Mouse (Mus musculus) spleen, adult 12 weeks (tissue): ENCODE measurements around the gene Wrnip1.

Source experiments
- DNase-seq: peaks from one replicate; pipeline ENCODE4 v3.0.0; 2022; ENCODE audit warnings: low spot score

Gene Wrnip1

DNA sequence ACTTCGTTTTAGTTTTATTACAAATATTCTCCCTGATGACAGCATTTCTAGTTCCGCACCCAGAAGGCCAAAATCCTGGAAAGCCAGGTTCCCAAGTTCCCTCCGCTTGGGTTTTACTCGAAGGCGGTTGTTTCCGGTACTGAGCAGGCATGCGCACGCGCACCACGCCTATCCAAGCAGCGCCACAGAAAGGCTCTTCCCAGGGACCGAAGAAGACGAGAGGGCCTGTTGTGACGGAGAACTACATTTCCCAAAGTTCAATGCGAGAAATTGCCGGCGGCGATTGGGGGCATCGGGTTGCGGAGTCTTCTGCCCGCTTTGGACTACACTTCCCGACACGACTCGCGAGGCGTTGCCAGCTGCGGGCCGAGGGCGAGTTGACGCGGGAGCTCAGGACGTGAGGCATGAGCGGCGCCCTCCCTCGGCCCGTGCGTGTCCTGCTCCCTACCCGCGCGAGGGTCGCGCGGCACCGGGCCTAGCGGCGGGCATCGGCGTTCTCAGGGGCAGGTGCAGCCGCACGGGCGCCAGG lies at the start of gene Wrnip1:
Wrnip1 (plus strand) TSS at position 346 of the 529 bp plus-strand sequence.
- DNase-seq: peak; percentile 85

DNA sequence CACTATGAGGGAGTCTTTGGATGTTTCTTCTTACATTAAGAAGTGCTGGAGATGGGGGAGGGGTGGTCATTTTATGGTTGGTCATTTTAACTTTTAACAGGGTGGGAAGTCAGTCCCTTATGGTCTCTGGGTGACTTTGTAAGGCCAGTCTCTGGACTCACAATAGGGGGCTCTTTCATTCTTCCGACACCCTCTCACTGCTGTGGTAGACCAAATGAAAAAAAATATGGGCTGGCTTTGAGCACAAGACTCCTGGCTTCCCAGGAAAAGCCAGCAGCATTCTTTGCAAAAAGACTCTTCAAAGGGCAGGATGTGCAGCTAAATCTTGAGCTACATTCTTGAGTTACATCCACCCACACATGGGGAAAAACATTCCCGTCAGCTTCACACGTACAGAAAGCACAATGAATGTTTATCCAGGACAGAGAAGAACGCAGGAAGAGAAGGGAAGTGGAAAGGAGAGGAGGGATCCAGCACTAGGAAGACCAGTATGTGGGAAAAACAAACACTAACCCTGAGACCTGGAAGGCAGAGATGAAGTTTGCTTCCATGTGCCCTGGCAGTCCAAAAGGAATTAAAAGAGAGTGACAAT lies 49.7 kb upstream of the Wrnip1 start:
- no peak for DNase-seq

DNA sequence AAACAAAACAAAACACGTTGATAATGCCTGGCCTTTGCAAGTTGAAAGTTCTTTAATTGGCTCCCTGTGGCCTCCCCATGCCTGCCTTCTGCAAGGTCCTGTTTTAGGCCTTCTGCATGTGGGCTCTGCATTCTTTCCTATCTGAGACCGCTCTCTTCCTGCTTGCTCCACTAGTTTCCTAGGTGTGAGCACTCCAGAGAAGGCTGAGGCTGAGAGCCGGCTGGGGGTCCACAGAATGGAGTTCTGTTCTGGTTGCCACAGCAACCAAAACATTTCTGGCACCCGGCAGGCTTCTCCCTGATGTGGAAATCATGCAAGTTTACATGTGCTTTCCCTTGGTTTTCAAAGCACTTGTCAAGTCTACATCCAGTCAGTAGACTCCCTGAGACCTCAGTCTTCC lies 42.8 kb upstream of the Wrnip1 start:
- no peak for DNase-seq

DNA sequence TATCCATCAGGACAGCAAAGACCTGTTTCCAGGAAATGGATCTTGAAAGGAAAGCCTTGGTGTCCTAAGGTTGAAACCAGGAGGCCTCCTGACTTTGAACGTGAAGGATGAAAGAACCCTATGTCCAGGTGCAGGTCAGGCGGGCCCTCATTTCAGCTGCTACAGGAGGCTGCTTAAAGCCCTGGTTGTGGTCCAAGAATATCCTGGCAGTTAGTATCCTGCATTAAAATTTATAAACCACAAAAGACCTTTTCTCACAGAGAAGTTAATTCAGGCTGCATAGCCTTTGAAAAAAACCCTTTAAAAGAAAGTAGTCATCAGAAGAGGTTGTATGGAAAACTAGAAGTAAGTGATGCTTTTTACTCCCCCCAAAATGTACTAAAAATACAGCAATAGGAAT lies 41.0 kb upstream of the Wrnip1 start:
- DNase-seq: no peak

DNA sequence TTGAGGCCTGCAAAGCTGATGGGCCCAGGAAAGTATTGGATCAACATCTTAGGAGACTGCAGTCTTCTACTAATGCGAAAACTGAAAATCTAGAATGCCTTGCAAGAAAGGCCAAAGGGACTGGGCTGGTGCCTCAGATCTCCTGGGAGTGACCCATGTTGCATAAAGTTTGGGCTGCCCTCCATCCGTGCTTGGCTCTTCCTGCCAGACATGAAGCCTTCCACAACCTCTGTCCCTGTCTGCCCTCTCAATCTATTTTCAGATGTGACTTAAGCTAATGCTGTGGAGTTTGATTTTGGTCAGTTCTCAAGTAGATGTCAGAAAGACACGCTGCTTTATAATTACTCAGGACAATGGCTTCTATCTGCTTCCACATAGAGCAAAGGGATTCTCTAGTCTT lies 38.7 kb upstream of the Wrnip1 start:
- DNase-seq: no peak

DNA sequence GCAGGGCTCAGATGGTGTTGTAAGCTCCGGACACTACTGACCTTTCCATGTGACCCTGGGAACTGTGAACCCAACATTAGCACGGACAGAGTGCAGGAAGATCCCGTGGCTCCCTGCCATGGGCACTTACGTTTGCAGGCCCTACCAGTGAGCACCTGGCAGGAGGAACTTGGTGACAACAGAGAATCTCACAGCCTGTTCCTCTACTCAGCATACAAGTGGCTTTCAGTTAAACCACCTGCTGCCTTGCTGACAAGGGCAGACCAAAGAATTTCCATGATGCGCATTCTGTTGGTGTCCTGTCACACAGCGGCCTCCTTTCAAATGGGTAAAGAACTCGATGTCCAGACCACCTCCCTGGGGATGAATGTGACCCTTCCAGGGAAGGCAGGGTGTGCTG lies 37.4 kb upstream of the Wrnip1 start:
- no peak for DNase-seq

DNA sequence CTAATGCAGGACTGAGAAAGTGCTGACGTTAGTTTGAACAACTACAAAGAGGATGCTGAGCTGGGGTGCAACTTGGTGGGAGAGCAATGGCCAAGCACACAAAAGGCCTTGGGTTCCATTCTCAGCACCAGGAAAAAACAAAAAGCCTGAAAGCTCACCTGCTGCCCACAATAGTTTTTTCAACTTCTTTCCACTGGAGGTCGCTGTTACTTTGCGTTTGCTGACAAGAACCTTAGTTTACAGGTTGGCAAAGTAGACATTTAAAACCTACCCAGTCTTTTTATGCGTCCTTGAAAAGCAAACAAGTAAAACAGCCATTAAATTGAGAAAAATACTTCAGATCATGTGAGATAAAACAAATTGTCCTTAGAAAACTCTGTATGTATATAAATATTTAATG lies 33.7 kb upstream of the Wrnip1 start:
- DNase-seq: no peak

DNA sequence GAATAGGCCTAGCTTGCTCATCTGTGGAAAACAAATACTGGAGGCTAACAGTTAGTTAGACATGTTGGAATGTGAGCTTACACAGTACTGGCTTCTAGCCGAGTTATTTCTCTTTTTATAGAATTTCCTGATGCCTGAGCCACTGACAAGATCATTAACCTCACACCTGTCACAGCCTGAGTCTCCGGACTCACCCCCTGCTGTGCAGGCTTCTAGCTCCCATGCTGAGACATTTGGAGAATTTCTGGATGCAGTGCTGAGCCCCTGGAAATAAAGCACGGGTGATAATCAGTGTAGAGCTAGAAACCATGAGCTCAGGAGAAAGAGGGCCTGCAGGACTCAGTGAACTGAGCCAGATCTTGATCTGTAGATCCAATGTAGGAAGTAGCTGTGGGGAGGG lies 31.9 kb upstream of the Wrnip1 start:
- DNase-seq: no peak

DNA sequence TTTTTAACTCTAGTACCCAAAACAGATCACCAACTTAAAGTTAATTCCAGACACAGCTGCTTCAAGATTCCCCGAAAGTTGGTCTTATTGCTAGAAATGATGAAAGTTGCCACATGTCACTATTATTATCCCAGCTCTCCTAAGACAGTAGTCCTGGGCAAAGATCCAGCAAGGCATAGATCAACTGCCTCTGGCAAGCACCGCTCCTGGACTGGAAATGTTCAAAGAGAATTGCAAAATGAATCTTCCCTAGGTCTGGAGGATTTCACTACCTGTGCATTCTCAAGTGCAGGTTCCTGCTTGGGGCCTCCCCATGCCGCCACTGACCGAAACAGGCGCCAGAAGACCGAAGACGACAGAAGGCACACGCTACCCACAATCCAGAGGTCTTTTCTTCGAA lies 25.9 kb upstream of the Wrnip1 start:
- DNase-seq: no peak

DNA sequence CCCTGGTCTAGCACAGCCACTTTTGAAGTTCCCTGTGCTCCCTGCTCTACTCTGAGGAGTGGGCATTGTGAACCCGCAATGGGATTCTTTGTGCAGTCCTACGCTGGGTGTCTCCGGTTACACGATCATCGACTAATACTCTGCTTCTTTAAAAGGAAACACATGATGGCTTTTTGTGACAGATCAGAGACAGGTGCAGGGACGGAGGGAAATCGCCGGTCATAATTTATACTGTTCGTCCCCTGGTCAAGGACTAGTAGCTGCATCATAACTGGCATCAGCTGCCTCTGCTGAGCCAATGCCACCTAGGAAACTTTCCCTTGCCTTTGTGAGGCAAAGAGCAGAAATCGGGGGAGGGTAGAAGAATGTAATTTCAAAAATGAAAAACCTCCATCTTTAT lies 25.5 kb upstream of the Wrnip1 start:
- DNase-seq: no peak

DNA sequence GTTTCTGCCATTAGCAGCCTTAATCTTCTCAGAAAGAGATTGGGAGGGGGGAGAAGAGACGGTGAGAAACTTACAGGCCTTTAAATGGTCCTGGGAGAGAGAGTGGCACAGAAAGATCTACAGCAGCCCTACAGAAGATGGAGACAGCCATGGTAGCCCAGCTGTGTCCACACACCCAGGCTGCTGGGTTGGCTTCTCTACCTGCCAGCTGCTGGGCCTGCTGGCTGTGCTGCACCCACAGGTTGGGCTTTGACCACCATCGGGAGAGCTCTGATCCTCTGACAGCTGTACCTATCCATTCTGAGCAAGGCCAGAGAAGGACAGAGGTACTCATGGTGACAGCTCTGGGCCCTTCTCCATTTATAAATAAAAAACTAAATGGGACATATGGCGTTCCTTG lies 23.0 kb upstream of the Wrnip1 start:
- no peak for DNase-seq

DNA sequence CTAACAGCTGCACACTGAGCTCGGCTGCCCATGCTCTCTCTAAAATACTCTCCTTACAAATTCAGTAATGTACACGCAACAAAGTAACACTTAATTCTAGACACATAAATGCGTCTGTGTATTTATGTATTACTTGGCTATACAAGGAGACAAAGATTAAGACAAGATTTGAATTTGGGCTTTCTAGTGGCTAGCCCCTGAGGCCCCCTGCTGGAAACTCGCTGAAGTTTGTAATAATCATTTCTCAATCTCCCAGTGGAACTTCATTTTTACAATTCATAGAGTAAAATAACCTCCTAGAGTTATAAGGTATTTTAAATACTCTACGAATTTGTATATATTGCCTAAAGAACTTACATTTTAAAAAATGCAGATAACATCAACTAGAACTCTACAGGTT lies 18.8 kb upstream of the Wrnip1 start:
- DNase-seq: no peak

DNA sequence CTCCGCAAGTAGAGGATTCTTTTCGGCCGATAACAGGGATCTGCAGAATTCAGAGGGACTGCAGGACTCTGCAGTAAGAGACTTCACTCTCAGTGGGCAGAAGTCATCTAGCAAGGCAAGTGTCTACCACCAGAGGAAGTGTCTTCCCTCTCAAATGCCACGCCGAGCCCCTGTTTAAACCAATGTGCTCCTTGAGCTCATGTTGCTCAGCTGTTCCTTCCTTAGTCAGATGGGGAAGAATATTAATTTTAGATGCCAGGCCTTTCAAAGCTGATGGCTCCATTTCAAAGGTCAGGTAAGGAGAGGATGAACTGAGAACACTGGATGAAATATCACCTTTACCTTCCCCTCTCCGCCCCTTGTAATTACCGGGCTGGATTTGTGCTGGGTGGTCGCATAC lies 18.0 kb upstream of the Wrnip1 start, which contains the start of gene Mylk4:
Mylk4 (minus strand) TSS at position 139 of the 400 bp plus-strand sequence.
- no peak for DNase-seq

DNA sequence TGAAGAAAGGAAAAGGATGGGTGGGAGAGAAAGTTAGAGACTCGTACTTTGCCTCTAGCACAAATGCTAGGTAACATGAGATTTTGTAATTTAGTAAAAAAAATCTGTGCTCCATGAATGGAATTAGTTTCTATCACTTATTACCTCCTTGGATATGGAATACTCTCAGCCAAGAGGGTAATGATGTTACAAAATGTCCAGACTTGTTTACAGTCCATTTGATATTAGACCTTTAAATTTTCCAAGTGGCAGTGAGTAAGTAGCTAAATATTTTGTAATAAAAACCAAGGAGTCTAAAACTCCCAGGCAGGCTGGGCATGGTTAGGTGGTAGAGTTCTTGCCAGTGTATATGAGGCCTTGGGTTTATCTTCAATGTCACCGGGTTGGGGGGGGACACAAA lies 14.3 kb upstream of the Wrnip1 start:
- DNase-seq: no peak

DNA sequence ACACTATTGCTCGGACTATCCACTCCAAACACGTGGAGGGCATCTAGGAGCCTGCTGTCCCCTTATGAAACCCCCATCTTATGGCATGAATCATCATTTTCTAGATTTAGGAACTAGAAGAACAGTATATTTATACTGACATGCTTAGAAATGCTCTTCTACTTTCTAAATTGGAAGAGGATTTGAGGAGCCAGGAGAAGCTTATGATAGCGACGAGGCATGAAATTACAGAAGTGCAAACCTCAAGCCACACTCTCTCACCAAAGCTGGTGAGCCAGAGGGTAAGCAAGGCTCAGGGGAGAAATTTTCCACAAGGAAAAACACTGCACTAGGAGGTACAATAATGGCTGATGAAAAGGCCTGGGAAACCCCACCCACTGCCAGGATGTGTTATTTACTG lies 12.1 kb upstream of the Wrnip1 start:
- no peak for DNase-seq

DNA sequence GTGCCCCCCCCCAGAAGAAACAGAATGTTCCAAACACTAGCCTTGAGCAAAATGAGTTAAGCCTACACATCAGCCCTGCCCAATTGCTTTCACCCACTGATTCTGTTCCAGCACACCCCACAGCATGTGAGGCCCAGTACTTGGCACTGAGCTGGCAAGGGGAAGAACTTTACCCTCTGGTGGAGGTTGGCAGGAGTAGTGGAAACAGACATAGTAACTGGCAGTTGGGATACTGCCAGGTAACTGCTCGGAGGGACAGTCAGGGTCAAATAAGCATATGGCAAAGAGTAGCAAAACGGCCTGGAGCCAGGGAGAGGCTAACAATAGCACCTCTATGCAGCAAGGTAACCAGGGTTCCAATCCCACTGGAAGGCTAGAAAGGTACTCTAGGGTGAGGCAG lies 7.2 kb upstream of the Wrnip1 start:
- no peak for DNase-seq

DNA sequence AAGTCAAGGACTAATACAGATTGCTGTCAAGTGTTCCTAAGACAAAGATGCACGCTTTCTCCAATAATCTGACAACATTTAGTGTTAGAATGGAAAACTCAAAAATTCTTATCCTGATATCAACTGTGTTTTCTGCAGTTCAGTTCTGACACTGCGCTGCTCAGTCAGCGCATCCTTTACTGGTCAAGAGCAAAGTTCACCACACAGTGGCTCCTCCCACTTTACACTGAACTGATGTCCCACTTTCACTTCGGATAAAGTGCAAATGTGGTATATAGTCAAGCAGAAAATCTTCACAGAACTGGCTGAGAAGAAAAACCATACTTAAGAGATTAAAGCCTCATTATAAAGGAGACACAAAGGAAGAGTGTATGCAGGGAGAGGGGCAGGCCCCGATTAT lies 6.7 kb upstream of the Wrnip1 start:
- no peak for DNase-seq

DNA sequence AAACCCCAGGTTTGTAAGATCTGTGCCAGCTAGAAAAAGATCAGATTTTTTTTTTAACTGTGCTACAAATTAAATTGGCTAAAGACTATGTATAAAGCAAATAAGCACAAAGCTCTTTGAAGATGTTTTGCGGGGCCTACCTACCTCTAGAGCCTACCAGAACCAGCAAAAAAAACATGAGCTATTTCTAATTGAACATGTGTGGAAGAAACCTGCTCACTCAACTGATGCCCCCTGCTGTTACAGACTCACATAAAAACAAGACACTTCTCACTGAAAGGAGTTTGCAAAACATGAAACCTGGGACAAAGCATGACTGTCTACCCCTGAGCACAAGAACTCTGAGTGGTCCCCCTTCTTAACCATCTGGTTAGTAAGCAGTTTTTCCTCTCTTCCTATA lies 4.8 kb upstream of the Wrnip1 start:
- no peak for DNase-seq

DNA sequence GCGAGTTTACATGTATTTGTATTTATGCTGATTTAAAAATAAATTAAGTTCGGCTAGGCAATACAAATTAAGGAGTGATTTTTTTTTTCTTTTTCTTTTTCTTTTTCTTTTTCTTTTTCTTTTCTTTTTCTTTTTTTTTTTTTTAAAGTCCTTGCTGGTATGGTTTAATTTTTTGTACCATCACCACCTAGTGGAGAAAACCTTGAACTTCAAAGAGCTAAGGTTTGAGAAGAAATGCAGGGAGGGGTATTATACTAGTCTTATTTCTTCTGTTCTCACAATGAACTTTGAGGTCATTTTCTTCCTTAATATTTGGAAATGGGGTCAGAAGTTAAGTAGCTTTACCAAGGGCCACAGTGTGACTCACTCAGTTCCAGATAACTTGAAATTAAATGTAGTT lies 2.7 kb upstream of the Wrnip1 start:
- no peak for DNase-seq

DNA sequence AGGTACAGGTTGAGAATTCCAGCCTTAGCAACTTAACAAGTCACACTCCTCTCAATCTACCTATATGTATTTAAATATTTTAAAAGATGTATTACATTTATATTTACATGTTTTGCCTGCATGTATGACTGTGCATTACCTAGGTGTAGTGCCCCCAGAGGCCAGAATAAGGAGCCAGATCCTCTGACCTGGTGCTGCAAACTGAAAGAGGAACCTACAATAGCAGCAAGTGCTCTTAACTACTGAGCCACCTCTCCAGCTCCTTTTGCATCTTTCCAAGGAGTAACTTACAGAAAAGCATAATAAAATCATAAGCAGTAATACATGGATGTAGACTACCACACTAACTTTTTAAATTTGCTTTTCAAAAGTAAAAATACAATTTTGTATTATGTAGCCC lies 979 bp upstream of the Wrnip1 start:
- DNase-seq: peak; percentile 15

DNA sequence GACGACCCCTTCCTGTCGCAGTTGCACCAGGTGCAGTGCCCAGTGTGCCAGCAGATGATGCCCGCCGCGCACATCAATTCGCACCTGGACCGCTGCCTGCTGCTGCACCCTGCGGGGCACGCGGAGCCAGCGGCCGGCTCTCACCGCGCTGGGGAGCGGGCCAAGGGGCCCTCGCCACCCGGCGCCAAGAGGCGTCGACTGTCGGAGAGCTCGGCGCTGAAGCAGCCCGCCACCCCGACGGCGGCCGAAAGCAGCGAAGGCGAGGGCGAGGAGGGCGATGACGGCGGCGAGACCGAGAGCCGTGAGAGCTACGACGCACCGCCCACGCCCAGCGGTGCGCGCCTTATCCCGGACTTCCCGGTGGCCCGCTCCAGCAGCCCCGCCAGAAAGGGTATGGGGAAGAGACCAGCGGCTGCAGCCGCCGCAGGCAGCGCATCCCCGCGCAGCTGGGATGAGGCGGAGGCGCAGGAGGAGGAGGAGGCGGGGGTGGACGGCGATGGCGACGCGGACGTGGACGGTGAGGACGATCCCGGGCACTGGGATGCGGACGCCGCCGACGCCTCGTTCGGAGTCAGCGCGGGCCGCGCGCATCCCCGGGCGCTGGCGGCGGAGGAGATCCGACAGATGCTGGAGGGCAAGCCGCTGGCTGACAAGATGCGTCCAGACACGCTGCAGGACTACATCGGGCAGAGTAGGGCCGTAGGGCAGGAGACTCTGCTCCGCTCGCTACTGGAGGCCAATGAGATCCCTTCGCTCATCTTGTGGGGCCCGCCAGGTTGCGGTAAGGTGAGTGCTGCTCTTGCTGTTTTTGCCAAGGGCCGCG lies 632 bp downstream of the Wrnip1 start, which contains the start of gene D930007J09Rik:
D930007J09Rik (minus strand) TSS at position 591 of the 823 bp plus-strand sequence.
- DNase-seq: peak; percentile 25

DNA sequence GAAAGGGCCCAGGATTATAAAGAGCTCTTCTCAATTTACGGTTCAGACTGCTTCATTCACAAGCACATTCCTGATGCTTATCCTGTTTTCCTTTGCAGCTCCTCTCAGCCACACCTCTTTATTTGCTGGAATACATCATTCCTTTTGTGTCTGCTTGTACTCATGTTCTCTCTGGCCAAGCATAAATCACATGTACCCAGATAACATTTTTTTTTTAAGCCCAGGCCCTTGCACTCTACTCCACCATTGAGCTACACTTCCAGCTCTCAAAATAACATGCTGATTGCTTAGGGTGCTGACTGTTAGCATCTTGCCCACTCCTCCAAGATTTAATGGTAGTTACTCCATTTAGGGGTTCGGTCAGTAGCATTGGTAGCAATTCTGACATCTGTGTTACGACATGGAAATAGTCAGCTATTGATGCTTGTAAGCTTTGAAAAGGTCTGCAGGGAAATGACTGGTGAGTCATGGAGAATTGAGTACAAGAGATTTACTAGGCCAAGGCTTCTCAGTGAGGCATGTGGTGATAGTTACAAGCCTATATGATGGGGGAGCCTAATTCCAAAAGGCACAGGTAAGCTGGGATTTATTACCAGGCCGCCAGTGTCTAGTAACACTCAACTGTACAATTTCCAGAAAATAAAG lies 2.0 kb downstream of the Wrnip1 start:
- DNase-seq: no peak

DNA sequence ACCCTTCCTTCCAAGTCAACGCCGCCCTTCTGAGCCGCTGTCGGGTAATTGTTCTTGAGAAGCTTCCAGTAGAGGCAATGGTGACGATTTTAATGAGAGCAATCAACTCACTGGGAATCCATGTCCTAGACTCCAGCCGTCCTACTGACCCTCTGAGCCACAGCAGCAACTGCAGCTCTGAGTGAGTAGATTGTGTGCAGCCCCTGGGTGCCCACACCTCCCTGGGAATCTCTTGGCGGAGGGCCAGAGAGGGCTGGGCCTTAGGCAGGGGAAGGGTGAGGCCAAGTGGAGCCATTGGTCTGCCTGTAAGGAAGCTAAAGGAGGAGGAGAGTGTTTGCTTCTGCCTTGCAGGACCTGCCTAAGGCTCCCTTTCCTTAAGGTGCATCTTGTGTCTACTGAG lies 5.0 kb downstream of the Wrnip1 start:
- DNase-seq: no peak
